Mouse (Mus musculus) lung, postnatal 10 days (tissue): ENCODE results near the gene Strap.

ENCODE experiments used
- DNase-seq: peaks from one replicate; pipeline ENCODE4 v3.0.0; 2021

Gene Strap

GRCm38 (mm10) chr6:137734460-137734845 is 425 bp upstream of the Strap start:
- DNase-seq, result no peak

GRCm38 (mm10) chr6:137735671-137736238 is 877 bp downstream of the Strap start:
- no peak for DNase-seq

GRCm38 (mm10) chr6:137740972-137741371 is 6.1 kb downstream of the Strap start:
- DNase-seq, result no peak

GRCm38 (mm10) chr6:137744700-137745099 is 9.8 kb downstream of the Strap start:
- DNase-seq, result no peak

GRCm38 (mm10) chr6:137747174-137747928 is 12.5 kb downstream of the Strap start:
- DNase-seq, result peak; percentile 16

GRCm38 (mm10) chr6:137751551-137752274 is 16.8 kb downstream of the Strap start:
- DNase-seq, result no peak

GRCm38 (mm10) chr6:137752275-137752655 is 17.4 kb downstream of the Strap start:
- DNase-seq, result no peak

GRCm38 (mm10) chr6:137754056-137754856 is 19.4 kb downstream of the Strap start, which contains the start of gene Dera:
Gene Dera, plus strand, starts transcription at chr6:137754546.
- peak; percentile 95 for DNase-seq

- no peak for DNase-seq
Observed at GRCm38 (mm10) chr6:137754857-137755232, 20.0 kb downstream of the Strap start.

GRCm38 (mm10) chr6:137756310-137756709 is 21.4 kb downstream of the Strap start:
- peak; percentile 35 for DNase-seq

GRCm38 (mm10) chr6:137757891-137758290 is 23.0 kb downstream of the Strap start:
- DNase-seq, result no peak

GRCm38 (mm10) chr6:137759681-137760080 is 24.8 kb downstream of the Strap start:
- DNase-seq, result peak; percentile 9

GRCm38 (mm10) chr6:137760966-137761365 is 26.1 kb downstream of the Strap start:
- DNase-seq, result no peak

GRCm38 (mm10) chr6:137764572-137765210 is 29.8 kb downstream of the Strap start:
- no peak for DNase-seq

- DNase-seq, result no peak
Observed at GRCm38 (mm10) chr6:137766177-137766576, 31.3 kb downstream of the Strap start.

GRCm38 (mm10) chr6:137771621-137772250 is 36.9 kb downstream of the Strap start:
- no peak for DNase-seq

- no peak for DNase-seq
Observed at GRCm38 (mm10) chr6:137772918-137773636, 38.2 kb downstream of the Strap start.

- no peak for DNase-seq
Observed at GRCm38 (mm10) chr6:137773637-137774028, 38.8 kb downstream of the Strap start.

GRCm38 (mm10) chr6:137774166-137774565 is 39.3 kb downstream of the Strap start:
- DNase-seq, result no peak

- DNase-seq, result no peak
Observed at GRCm38 (mm10) chr6:137775159-137775558, 40.3 kb downstream of the Strap start.

- no peak for DNase-seq
Observed at GRCm38 (mm10) chr6:137776981-137777380, 42.1 kb downstream of the Strap start.
